Mouse (Mus musculus): ENCODE data around the gene Magee2.
"Not testable (repeated sequence)": the region's sequence is repeated elsewhere in the genome, so short reads cannot be mapped to it uniquely, and the experiment has no call there.

The Magee2 gene

DNA sequence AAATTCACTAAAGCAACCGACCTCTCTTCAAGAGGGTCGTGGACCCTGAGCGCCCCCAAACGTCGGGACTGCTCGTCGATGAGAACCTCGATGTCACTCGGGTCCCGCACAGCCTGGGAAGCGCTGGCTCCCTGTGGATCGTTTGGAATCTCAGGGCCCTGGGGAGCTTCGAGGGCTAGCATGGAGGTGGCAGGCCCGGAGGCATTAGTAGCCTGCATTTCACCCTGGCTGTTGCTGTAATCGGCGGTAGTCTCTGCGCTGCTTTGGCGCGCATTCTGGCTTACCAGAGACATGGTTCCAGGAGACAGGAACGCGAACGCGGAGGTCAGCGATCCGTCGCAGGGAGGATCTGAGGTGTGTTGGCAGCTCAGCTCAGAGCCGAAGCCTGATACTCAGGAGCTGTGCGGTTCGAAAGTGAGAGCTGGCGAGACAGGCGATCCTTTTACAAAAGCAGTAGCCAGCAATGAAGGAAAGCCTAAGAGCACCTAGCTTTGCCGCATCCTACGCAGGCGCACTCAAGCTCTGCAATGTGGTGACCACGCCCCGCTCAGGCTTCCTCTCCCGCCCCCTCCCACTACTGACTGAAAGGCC, at the start of gene Magee2:
TSS of gene Magee2 (minus strand) at position 517 of the 591 bp plus-strand sequence.
- no peak for DNase-seq (ENCODE audit: low spot score in 2 of 2)

DNA sequence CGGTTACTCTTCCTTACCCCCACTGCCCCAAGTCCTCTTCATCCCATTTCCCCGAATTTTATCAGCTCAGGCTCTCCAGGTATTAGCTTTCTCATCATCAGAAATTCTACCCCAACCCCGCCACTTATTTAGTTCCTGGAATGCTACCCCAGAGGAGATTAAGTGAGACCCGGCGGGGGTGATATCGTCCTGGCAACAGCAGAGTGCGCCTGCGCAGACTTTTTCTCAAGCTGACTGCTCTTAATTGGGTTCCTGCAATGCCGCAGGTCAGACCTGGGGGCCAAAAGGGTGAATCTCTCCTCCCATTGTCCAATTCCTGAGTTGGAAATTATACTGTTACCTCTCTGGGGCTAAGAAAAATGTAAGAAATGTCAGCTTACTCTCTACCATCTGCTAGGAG, 3.5 kb downstream of the Magee2 start:
- no peak for DNase-seq (ENCODE audit: low spot score in 2 of 2)

DNA sequence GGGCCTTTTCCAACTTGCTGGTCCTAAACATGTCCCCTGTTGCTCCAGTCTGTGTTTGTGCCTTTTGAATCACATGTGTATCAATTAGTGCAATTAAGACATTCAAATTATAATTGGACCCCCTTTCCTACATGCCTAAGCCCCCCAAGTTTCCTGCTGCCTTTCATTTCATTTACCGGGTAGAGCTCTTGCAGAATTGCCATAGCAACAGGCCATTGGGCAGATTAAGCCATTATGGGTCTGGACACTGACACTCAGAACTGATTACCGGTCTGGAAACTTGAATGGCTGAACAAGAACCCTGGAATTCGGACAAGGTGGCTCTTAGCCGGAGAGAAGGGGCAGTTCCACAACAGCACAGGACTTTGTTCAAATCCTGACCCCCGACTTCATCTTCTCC, 39.5 kb downstream of the Magee2 start:
- not testable (repeated sequence) for DNase-seq (ENCODE audit: low spot score in 2 of 2)

DNA sequence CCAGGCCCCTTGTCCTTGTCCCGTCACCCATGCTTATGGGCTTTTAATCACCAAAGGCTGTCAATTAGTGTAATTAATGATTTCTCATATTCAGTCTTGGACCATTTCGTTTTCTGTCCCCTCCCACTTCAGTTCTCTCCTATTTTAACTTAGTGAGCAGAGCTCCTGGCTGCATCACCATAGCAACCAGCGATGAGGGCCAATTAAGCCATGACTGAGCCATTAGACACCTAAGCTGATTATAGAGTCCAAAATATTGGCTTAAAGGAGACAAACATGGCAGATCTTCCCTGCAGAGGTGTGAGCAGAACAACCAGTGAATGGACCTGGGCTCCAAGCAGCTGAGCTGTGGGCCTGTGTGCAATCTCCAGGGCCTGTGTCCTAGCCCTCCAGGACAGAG, 40.1 kb downstream of the Magee2 start:
- not testable (repeated sequence) for DNase-seq (ENCODE audit: low spot score in 2 of 2)

DNA sequence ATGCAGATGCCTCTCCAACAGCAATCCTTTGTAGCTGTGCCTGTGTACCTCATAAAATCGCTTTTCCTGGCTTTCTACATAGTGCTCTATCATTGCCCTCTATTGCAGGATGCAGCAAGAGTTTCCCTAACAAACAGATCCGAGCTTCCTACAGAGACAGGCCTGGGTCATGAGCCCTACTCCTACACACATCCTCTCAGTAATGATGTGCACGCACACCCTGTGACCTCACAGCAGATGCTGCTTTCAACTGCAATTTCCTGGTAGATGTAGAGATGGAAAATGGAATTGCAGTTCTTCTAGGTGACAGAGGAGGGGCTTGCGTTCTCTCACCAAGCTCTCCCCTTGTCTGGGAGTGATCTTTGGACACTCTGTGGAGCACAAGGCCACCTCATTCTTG, 43.4 kb downstream of the Magee2 start:
- not testable (repeated sequence) for DNase-seq (ENCODE audit: low spot score in 2 of 2)
